Mouse (Mus musculus): ENCODE data around the gene Pdcd1lg2.

Gene Pdcd1lg2

DNA sequence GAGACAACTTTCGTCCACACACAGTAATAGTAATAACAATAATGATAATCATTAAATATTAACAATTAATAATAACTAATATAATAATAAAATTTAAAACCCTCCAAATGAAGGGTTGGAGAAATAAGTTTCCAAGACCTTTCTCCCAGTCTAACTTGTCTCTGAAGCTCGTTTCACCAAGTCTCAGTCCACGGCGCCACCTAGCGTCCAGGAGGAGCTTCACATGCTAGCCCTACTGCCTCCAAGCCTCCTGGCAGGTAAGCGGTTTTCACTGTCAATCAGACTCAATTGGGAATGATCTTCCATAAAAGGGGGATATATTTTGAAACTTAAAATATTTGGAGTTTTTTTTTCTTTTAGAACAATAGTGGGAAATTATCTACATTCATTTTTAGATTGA, 90.8 kb downstream of the Pdcd1lg2 start:
- DNase-seq: peak; percentile 73

GRCm38 (mm10) chr19:29504131-29504530, 93.4 kb downstream of the Pdcd1lg2 start:
- no peak for DNase-seq

GRCm38 (mm10) chr19:29505617-29506016, 94.9 kb downstream of the Pdcd1lg2 start:
- DNase-seq: no peak

DNA sequence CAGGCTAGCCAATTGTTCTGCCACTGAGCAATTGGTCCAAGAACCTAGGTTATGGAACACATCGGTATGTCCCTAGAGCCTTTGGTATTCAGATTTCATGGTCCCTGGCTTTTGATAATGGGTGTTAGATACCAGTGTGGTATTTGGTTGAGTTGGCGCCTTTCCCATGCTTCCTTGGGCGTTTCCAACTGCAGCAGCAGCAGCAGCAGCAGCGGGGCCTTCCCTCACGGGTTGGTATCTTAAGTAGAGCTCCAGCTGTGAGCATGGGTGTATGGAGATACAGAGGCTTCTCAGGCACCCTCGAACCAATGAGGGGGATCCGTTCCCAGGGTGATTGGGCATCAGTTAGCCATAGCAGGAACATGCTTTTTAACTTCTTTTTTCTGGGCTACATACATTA, 97.5 kb downstream of the Pdcd1lg2 start:
- DNase-seq: no peak

GRCm38 (mm10) chr19:29509857-29510256, 99.1 kb downstream of the Pdcd1lg2 start:
- DNase-seq: no peak

DNA sequence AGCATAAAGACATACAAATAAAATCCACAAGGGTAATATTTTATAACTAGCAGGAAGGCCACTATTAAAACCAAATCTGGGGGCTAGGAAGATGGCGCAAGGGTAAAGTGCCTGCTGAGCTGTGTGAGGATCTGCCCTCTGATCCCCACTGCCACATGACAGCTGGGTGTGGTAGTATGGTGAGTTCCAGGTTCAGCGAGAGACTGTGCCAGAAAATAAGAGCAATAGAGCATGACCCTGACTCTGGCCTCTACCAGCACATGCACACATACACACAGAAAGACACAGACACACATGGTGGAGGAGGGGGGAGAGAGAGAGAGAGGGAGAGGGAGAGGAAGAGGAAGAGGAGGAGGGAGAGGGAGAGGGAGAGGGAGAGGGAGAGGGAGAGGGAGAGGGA, 101.1 kb downstream of the Pdcd1lg2 start:
- DNase-seq: no peak

GRCm38 (mm10) chr19:29513111-29513766, 102.5 kb downstream of the Pdcd1lg2 start:
- DNase-seq: no peak

GRCm38 (mm10) chr19:29514130-29514529, 103.4 kb downstream of the Pdcd1lg2 start:
- DNase-seq: no peak

DNA sequence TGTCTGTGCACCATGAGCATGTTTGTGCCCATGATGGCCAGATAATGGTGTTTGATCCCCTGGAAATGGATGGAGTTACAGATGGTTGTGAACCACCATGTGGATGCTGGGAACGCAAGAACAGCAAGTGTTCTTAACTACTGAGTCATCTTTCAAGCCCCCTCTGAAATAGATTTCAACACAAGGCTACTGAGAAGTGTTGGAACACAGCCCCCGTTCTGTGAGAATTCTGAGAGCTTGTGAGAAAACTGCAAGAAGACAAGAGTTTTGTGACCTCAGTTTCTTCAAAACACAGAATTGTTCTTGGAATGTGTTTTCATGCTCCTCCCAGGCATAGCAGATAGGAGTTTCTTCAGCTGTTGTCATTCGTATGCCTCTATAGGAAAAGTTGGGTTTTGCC, 104.7 kb downstream of the Pdcd1lg2 start:
- no peak for DNase-seq

DNA sequence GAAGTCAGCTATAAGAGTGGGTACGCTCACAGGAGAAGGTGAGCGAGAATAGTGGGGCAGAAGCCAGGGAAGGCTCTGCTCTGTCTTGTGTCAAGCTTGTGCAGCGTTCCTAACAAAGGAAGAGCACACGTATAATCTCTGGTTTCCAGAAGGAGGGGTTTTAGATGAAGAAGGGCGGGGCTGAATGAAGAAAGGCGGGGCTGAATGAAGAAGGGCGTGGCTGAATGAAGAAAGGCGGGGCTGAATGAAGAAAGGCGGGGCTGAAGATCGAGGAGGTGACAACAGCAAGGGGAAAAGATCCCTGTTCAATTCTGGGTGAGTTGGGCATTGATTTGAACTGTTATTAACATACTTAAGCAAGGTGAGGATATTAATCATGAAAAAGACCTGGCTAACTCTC, 105.3 kb downstream of the Pdcd1lg2 start:
- no peak for DNase-seq

DNA sequence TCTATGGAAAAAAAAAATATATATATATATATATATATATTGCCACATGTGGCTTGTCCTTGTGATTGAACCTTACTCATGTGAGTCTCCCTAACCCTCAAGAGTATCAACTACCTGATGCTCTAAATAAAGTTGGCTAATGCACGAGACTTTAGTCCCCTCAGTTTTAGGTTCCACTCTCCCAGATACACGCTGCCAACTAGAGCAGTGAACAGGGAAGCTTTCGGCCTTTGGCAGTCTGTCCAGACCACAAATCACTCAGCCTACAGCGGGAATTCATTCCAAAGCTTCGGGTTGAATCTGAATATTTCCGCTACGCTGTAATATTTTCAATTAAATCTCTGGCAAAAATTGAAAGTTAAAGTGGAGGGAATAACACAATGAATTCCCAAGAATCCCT, 107.7 kb downstream of the Pdcd1lg2 start:
- DNase-seq: no peak

GRCm38 (mm10) chr19:29518922-29519321, 108.2 kb downstream of the Pdcd1lg2 start:
- no peak for DNase-seq

Measured in layer of hippocampus, adult 9-11 months (tissue).